Mouse (Mus musculus) induced T-regulatory cell, adult 2 months (primary cell): ENCODE data around the gene Olfr1242.

ENCODE experiments used
- DNase-seq: peaks from one replicate; pipeline ENCODE4 v3.0.0-alpha.2; 2012; ENCODE audit warnings: low read depth

Gene Olfr1242

DNA sequence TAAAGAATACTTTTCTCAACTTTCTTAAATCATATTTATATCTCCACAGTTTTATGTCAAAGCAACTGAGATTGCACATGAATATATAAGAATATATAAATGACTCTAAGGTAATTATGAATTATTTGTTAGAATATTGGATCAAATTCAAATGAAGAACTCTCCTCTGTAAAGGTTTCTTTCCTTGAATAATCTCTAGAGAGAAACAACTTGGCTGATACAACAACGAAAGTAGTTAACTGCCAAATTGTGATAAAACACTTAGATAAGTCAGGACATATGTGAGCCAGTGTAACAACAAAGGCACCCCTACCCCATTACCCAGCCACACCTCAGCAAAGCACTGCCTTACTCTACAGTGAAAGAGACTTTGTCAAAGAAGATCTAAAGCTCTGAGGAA is at the start of gene Olfr1242:
TSS of gene Olfr1242 (minus strand) at position 101 of the 400 bp plus-strand sequence.
- DNase-seq, result no peak

DNA sequence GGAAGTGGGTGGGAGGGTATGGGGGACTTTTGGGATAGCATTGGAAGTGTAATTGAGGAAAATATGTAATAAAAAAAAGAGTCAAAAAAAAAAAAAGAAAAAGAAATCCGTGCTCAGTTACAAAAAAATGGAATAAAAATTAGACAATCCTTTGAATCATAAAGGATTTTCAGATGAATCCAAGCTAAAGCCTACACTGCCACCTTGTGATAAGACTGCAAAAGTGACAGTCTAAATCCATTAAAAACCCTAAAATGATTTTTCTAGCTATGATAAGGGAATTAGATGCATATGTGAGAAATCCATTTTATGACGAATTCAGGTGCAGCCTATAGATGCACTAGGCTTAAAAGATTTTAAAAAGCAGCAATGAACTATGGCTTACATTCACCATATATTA is 46.4 kb upstream of the Olfr1242 start:
- DNase-seq, result no peak

DNA sequence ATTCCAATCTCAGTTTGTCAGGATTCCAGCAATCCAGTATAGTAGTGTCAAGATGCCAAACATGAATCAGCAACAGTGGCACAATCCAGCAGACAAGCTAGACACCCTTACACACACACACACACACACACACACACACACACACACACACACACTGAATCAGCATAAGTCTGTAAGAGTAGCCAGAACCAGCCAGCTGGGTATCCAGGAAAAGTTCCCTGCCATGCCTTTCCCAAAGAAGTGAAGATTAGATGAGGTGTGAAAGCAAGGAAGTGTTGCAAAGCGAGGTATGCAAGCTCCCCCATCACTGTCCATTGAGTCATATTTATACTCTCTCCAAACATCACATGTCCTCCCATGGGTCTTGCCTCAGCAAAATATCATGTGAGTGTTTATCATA is 41.8 kb upstream of the Olfr1242 start:
- DNase-seq, result no peak

DNA sequence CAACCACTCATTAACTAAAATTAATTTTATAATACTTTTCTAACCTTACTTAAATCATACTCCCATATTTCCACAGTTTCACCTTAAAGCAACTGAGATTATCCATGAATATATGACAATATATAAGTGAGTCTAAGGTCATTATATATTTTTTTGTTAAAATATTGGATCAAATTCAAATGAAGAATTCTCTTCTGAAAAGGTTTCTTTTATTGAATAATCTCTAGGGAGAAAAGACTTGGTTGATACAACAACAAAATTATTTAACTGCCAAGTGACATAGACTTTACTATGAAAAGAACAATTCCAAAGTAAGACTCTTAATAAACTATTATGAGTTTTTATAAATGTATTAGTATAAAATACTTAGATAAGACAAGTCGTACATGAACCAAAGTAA is 33.3 kb upstream of the Olfr1242 start, which contains the start of gene Olfr1243:
TSS of gene Olfr1243 (minus strand) at position 101 of the 400 bp plus-strand sequence.
- no peak for DNase-seq

DNA sequence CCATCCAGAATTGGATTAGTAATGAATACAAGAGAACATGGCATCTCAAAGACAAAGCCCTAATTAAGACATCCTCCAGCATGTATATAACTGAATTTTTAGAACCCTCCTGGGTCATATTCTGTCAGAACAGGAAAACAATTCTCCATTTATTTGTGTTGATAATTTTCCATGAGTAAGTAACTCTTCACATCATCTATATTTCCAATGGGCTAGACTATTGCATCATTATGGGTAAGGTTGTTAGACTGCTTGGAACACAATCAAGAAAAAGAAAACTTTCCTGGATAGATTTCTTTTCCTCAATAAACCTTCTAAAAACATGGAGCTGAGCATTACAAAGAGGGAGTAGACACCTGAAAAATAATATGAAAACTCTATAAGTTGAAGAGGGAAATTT is 11.1 kb downstream of the Olfr1242 start, which contains the start of gene Olfr1241:
TSS of gene Olfr1241 (minus strand) at position 101 of the 400 bp plus-strand sequence.
- no peak for DNase-seq

DNA sequence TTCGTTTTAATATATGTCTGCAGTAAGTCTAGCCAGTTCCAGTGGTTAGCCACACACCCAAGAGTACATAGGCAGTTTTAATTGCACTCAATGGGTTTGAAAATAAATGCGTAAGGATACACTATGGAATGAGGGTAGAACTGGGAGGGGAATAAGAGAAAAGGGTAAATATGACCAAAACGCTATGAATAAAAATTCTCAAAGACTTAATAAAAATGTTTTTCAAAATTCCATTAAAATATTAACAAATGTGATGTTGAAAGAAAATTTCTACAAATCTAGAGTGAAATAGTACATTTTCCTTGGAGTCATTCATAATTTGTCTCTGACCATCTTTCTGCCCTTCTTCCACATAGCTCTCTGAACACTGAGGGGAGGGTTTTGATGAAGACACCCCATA is 55.2 kb downstream of the Olfr1242 start, which contains the start of gene Olfr1240:
TSS of gene Olfr1240 (minus strand) at position 101 of the 400 bp plus-strand sequence.
- no peak for DNase-seq
